Mouse (Mus musculus): ENCODE measurements around the gene Cntnap2. TPM values are rescaled to one million over a fixed set of nuclear protein-coding genes. Genes with fewer than 3 reads are reported as not detected.

The Cntnap2 gene
- polyA plus RNA-seq, 1 experiment = not detected

GRCm38 (mm10) chr6:46166837-46167236 lies 1107.7 kb downstream of the Cntnap2 start:
- no peak overlapping the region for H3K4me3 ChIP-seq (ENCODE audit: insufficient read depth, low read length)
- TF ChIP-seq POLR2A (IDR thresholded peaks at IDR 0.05; ENCODE audit: borderline replicate concordance, low read depth, low read length) (no peak), CTCF (IDR thresholded peaks at IDR 0.05; ENCODE audit: low read depth, low read length) (no peak)
- H3K27ac ChIP-seq (ENCODE audit: insufficient read depth, low read depth, low read length) = no peak overlapping the region
- H3K4me1 ChIP-seq (ENCODE audit: control insufficient read depth, insufficient read depth, low read length) = no peaks in the 10 kb centered on the region

DNA sequence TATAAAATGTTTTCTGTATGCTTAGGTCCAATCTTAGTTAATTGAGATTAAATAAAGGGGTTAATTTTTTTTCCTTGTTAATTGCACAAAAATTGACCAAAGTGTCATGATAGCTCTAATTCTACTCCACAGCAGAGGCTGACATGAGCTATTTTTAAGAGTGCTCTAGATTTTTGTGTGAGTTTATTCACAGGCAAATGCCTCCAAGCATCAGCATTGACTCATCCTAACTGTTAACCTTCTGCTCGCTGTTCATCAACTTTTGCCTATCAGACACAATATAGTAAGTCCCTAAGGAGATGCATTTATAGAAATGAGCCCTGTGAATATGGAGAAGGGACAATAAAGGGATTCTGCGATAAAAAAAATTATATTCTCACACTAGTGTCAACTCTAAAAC lies 1138.1 kb downstream of the Cntnap2 start:
- no peak for TF ChIP-seq CTCF (IDR thresholded peaks at IDR 0.05; ENCODE audit: low read depth, low read length)
- no peak for TF ChIP-seq POLR2A (IDR thresholded peaks at IDR 0.05; ENCODE audit: borderline replicate concordance, low read depth, low read length)
- Histone ChIP-seq H3K4me3 (ENCODE audit: insufficient read depth, low read length) (no peak overlapping the region), H3K4me1 (ENCODE audit: control insufficient read depth, insufficient read depth, low read length) (no peaks in the 10 kb centered on the region), H3K27ac (ENCODE audit: insufficient read depth, low read depth, low read length) (no peak overlapping the region)

- no peaks in the 10 kb centered on the region for H3K4me1 ChIP-seq (ENCODE audit: control insufficient read depth, insufficient read depth, low read length)
- TF ChIP-seq POLR2A (IDR thresholded peaks at IDR 0.05; ENCODE audit: borderline replicate concordance, low read depth, low read length) = no peak
- no peak for TF ChIP-seq CTCF (IDR thresholded peaks at IDR 0.05; ENCODE audit: low read depth, low read length)
Observed at GRCm38 (mm10) chr6:46201828-46202227, 1142.7 kb downstream of the Cntnap2 start.

GRCm38 (mm10) chr6:46205531-46205930 lies 1146.4 kb downstream of the Cntnap2 start:
- Histone ChIP-seq H3K4me1 (ENCODE audit: control insufficient read depth, insufficient read depth, low read length) (no peaks in the 10 kb centered on the region), H3K4me3 (ENCODE audit: insufficient read depth, low read length) (no peak overlapping the region), H3K27ac (ENCODE audit: insufficient read depth, low read depth, low read length) (no peak overlapping the region)
- TF ChIP-seq POLR2A (IDR thresholded peaks at IDR 0.05; ENCODE audit: borderline replicate concordance, low read depth, low read length) (no peak), CTCF (IDR thresholded peaks at IDR 0.05; ENCODE audit: low read depth, low read length) (no peak)

More at GRCm38 (mm10) chr6:46201828-46202227, 1142.7 kb downstream of the Cntnap2 start:
- Histone ChIP-seq H3K4me3 (ENCODE audit: insufficient read depth, low read length) (no peak overlapping the region), H3K27ac (ENCODE audit: insufficient read depth, low read depth, low read length) (no peak overlapping the region)

DNA sequence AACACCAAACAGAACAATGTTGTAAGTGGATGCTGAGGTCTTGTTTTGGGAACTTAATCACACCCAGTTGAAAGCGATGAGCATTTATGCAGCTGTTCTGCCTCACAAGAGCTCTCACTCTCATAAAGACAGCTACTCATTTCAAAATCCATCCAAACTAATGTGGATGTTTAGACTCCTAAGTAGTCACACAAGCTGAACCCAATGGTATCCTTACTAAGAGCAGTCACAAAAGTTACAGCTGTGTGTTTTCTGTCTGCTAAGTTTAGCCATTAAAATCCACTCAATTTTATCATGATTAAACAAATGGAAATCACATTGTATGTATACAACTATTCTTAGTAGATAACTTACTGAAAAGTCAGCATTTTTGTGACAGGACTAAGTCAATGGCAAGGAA lies 1173.7 kb downstream of the Cntnap2 start:
- Histone ChIP-seq H3K4me3 (ENCODE audit: insufficient read depth, low read length) (no peak overlapping the region), H3K27ac (ENCODE audit: insufficient read depth, low read depth, low read length) (no peak overlapping the region), H3K4me1 (ENCODE audit: control insufficient read depth, insufficient read depth, low read length) (peaks cover 3% of the 10 kb centered on the region)
- no peak for TF ChIP-seq POLR2A (IDR thresholded peaks at IDR 0.05; ENCODE audit: borderline replicate concordance, low read depth, low read length)
- no peak for TF ChIP-seq CTCF (IDR thresholded peaks at IDR 0.05; ENCODE audit: low read depth, low read length)

GRCm38 (mm10) chr6:46240349-46240748 lies 1181.2 kb downstream of the Cntnap2 start:
- Histone ChIP-seq H3K4me1 (ENCODE audit: control insufficient read depth, insufficient read depth, low read length) (no peaks in the 10 kb centered on the region), H3K27ac (ENCODE audit: insufficient read depth, low read depth, low read length) (no peak overlapping the region), H3K4me3 (ENCODE audit: insufficient read depth, low read length) (no peak overlapping the region)
- TF ChIP-seq POLR2A (IDR thresholded peaks at IDR 0.05; ENCODE audit: borderline replicate concordance, low read depth, low read length) (no peak), CTCF (IDR thresholded peaks at IDR 0.05; ENCODE audit: low read depth, low read length) (no peak)

DNA sequence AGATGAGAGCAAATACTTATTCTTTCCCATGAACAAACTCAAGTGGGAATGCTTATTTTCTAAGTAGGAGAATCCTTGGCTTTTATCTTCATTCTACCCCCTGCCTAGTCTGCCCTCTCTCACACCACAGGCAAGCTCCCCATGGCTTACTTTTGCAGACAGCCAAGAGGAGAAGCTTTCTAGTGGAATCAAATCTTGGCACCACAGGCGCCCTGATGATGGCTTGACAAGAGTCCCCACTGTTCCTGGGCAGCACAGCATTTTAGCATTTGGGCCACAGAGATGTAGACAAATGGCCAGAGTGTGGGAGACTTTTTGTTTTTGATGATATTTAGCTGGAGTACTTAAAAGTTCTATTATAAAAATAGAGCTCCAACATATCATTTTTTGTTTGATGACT lies 1204.0 kb downstream of the Cntnap2 start:
- no peak overlapping the region for H3K4me3 ChIP-seq (ENCODE audit: insufficient read depth, low read length)
- TF ChIP-seq CTCF (IDR thresholded peaks at IDR 0.05; ENCODE audit: low read depth, low read length) = no peak
- TF ChIP-seq POLR2A (IDR thresholded peaks at IDR 0.05; ENCODE audit: borderline replicate concordance, low read depth, low read length) = no peak
- H3K4me1 ChIP-seq (ENCODE audit: control insufficient read depth, insufficient read depth, low read length) = no peaks in the 10 kb centered on the region
- no peak overlapping the region for H3K27ac ChIP-seq (ENCODE audit: insufficient read depth, low read depth, low read length)

GRCm38 (mm10) chr6:46346946-46347345 lies 1287.8 kb downstream of the Cntnap2 start:
- Histone ChIP-seq H3K4me1 (ENCODE audit: control insufficient read depth, insufficient read depth, low read length) (no peaks in the 10 kb centered on the region), H3K4me3 (ENCODE audit: insufficient read depth, low read length) (no peak overlapping the region), H3K27ac (ENCODE audit: insufficient read depth, low read depth, low read length) (no peak overlapping the region)
- TF ChIP-seq POLR2A (IDR thresholded peaks at IDR 0.05; ENCODE audit: borderline replicate concordance, low read depth, low read length) (no peak), CTCF (IDR thresholded peaks at IDR 0.05; ENCODE audit: low read depth, low read length) (no peak)

- Histone ChIP-seq H3K4me1 (ENCODE audit: control insufficient read depth, insufficient read depth, low read length) (no peaks in the 10 kb centered on the region), H3K27ac (ENCODE audit: insufficient read depth, low read depth, low read length) (no peak overlapping the region), H3K4me3 (ENCODE audit: insufficient read depth, low read length) (no peak overlapping the region)
- TF ChIP-seq POLR2A (IDR thresholded peaks at IDR 0.05; ENCODE audit: borderline replicate concordance, low read depth, low read length) (no peak), CTCF (IDR thresholded peaks at IDR 0.05; ENCODE audit: low read depth, low read length) (no peak)
Observed at GRCm38 (mm10) chr6:46361091-46361490, 1301.9 kb downstream of the Cntnap2 start.

GRCm38 (mm10) chr6:46362156-46362555 lies 1303.0 kb downstream of the Cntnap2 start:
- Histone ChIP-seq H3K4me1 (ENCODE audit: control insufficient read depth, insufficient read depth, low read length) (no peaks in the 10 kb centered on the region), H3K4me3 (ENCODE audit: insufficient read depth, low read length) (no peak overlapping the region), H3K27ac (ENCODE audit: insufficient read depth, low read depth, low read length) (no peak overlapping the region)
- TF ChIP-seq POLR2A (IDR thresholded peaks at IDR 0.05; ENCODE audit: borderline replicate concordance, low read depth, low read length) = no peak
- no peak for TF ChIP-seq CTCF (IDR thresholded peaks at IDR 0.05; ENCODE audit: low read depth, low read length)
